Comparison of ENCODE assay signal across 8 mouse cellular contexts in genomic region chr6:31562371-31563080, GRCm38 (mm10). TPM values are rescaled to one million over a fixed set of nuclear protein-coding genes. Genes with fewer than 3 reads are reported as not detected.
DNase-seq lines count a peak whose midpoint lies in the region; ATAC-seq lines count a peak whose summit lies in the region.

No protein-coding gene starts in this region.

- peak; percentile 11 for DNase-seq in induced T-regulatory cell, adult 2 months (ENCODE audit: low read depth)
- peak; percentile 50 for DNase-seq in midbrain, embryonic 10.5 days (ENCODE audit: low spot score)
- no peak for DNase-seq in spleen, adult 12 weeks (ENCODE audit: low spot score)
- no peak for DNase-seq in B cell, adult 2 months
- DNase-seq in layer of hippocampus, postnatal 14 days (ENCODE audit: low spot score in 2 of 2): no peak

- H3K9me3 ChIP-seq in erythroblast, embryonic 14.5 days (ENCODE audit: control insufficient read depth, low read length): no peaks in the 10 kb centered on the region
- no peaks in the 10 kb centered on the region for H3K9me3 ChIP-seq in embryonic facial prominence, embryonic 15.5 days (replicated peaks)
- no peaks in the 10 kb centered on the region for H3K9me3 ChIP-seq in midbrain, embryonic 10.5 days (replicated peaks)

- H3K4me3 ChIP-seq in erythroblast, embryonic 14.5 days (replicated peaks): peak overlapping the region; percentile 69
- peak overlapping the region; percentile 62 for H3K4me3 ChIP-seq in embryonic facial prominence, embryonic 15.5 days (replicated peaks)
- peak overlapping the region; percentile 89 for H3K4me3 ChIP-seq in midbrain, embryonic 10.5 days

- ATAC-seq in erythroblast, adult 5-6 weeks (replicated peaks; ENCODE audit: low FRiP score, poor library complexity, severe bottlenecking): no peak
- ATAC-seq in embryonic facial prominence, embryonic 15.5 days (ENCODE audit: insufficient number of reproducible peaks, low FRiP score, low TSS enrichment, low read depth): no peak

- H3K27ac ChIP-seq in embryonic facial prominence, embryonic 15.5 days (replicated peaks): no peak overlapping the region
- H3K27ac ChIP-seq in midbrain, embryonic 10.5 days (replicated peaks): peak overlapping the region; percentile 93

- peaks cover 76% of the 10 kb centered on the region for H3K4me1 ChIP-seq in erythroblast, embryonic 14.5 days (ENCODE audit: control insufficient read depth)
- H3K4me1 ChIP-seq in embryonic facial prominence, embryonic 15.5 days: peaks cover 31% of the 10 kb centered on the region
- peaks cover 70% of the 10 kb centered on the region for H3K4me1 ChIP-seq in midbrain, embryonic 10.5 days

- peak overlapping the region; percentile 97 for H3K4me2 ChIP-seq in embryonic facial prominence, embryonic 15.5 days (replicated peaks)

- H3K27me3 ChIP-seq in erythroblast, embryonic 14.5 days (ENCODE audit: control insufficient read depth): peaks cover 47% of the 10 kb centered on the region
- H3K27me3 ChIP-seq in embryonic facial prominence, embryonic 15.5 days: peaks cover 72% of the 10 kb centered on the region
- H3K27me3 ChIP-seq in midbrain, embryonic 10.5 days (ENCODE audit: low read depth, poor library complexity, severe bottlenecking): peaks cover 42% of the 10 kb centered on the region

- H3K9ac ChIP-seq in embryonic facial prominence, embryonic 15.5 days: no peak overlapping the region

- 6% methylated on average over 16 of the region's 16 CpGs for WGBS in embryonic facial prominence, embryonic 15.5 days
- WGBS in midbrain, embryonic 10.5 days: 3% methylated on average over 16 of the region's 16 CpGs

- H3K36me3 ChIP-seq in erythroblast, embryonic 14.5 days (ENCODE audit: control insufficient read depth): peaks cover 12% of the 10 kb centered on the region; the same call in 1 of the 2 replicates
- H3K36me3 ChIP-seq in embryonic facial prominence, embryonic 15.5 days: no peaks in the 10 kb centered on the region
- peaks cover 2% of the 10 kb centered on the region; the same call in 1 of the 2 replicates for H3K36me3 ChIP-seq in midbrain, embryonic 10.5 days

RNA-seq across cellular contexts. Expression of gene Podxl, which starts 1.3 kb away (rescaled TPM):
- polyA plus RNA-seq in erythroblast, embryonic 14.5 days (2012): 0.23 and 0.29 TPM in 2 replicates
- total RNA-seq in erythroblast, adult 5-6 weeks (2015; ENCODE audit: low replicate concordance): not detected in 2 replicates
- total RNA-seq in erythroblast, adult 5-6 weeks (2017; ENCODE audit: low replicate concordance): not detected in 2 replicates
- polyA plus RNA-seq in embryonic facial prominence, embryonic 15.5 days (2015; fragmentation: Nextera tagmentation; extraction: Ambion mirVana): 8.4 and 8.5 TPM in 2 replicates
- 19.7 and 22.4 TPM in 2 replicates for polyA plus RNA-seq in midbrain, embryonic 10.5 days (2016; fragmentation: Nextera tagmentation; extraction: Ambion mirVana)
- 10 to 100 TPM; 16.4 to 18.9 TPM for total RNA-seq in layer of hippocampus, postnatal 14 days (2021)

Comparison
In these comparisons a context has a peak if more than half of its experiments do, and no peak if none do; other contexts are left out.
1. DNase-seq: peak in induced T-regulatory cell, adult 2 months (single experiment) and midbrain, embryonic 10.5 days (single experiment); none in spleen, adult 12 weeks (single experiment), B cell, adult 2 months (0 of 2) and layer of hippocampus, postnatal 14 days (0 of 2).
2. Peak in every context shown above with its lines, with median percentiles within 50 percentile points of each other: H3K4me3 ChIP-seq.